Mouse (Mus musculus) intestine, embryonic 14.5 days (tissue): ENCODE measurements at regions not wholly inside any gene's neighbourhood (a gene's known extent, or its start where the extent isn't known, plus 50 kb on each side); places are given as distances from the start of the nearest gene placed in this dataset.

Experiments used
- ATAC-seq: fragments of 200-750 bp; cut with Nextera tagmentation; replicated peaks from 2 replicates; pipeline ENCODE4 v1.8.0; 2017; ENCODE audit warnings: low read depth, moderate number of reproducible peaks, moderate TSS enrichment, moderate library complexity; ENCODE audit not compliant: low FRiP score, low TSS enrichment
- DNase-seq: peaks from one replicate; pipeline ENCODE4 v3.0.0-alpha.2; 2018; ENCODE audit warnings: low spot score
- H3K27ac ChIP-seq: fragments of 300-500 bp; sonication (generic); 2 replicates; pipeline ENCODE4 v1.5.1; 2014; ENCODE audit warnings: low read depth, mild to moderate bottlenecking, control low read depth
- H3K27me3 ChIP-seq: fragments of 300-500 bp; sonication (generic); replicated peaks from 2 replicates; pipeline ENCODE4 v1.6.1; 2014; ENCODE audit warnings: low read length, control low read depth; ENCODE audit not compliant: control insufficient read depth, insufficient read depth
- H3K36me3 ChIP-seq: fragments of 300-500 bp; sonication (generic); 2 replicates; pipeline ENCODE4 v1.6.1; 2014; ENCODE audit warnings: low read length, control low read depth; ENCODE audit not compliant: control insufficient read depth, insufficient read depth
- H3K4me1 ChIP-seq: fragments of 300-500 bp; sonication (generic); replicated peaks from 2 replicates; pipeline ENCODE4 v1.6.1; 2014; ENCODE audit warnings: low read length, control low read depth, mixed read lengths; ENCODE audit not compliant: control insufficient read depth, insufficient read depth
- H3K4me2 ChIP-seq: fragments of 300-500 bp; sonication (generic); 2 replicates; pipeline ENCODE4 v1.6.1; 2014; ENCODE audit warnings: low read length
- H3K4me3 ChIP-seq: fragments of 300-500 bp; sonication (generic); 2 replicates; pipeline ENCODE4 v1.5.1; 2014; ENCODE audit warnings: low read depth, low read length, control low read depth, mixed read lengths
- H3K9ac ChIP-seq: fragments of 300-500 bp; sonication (generic); 2 replicates; pipeline ENCODE4 v1.6.1; 2014; ENCODE audit warnings: mild to moderate bottlenecking, low read length
- H3K9me3 ChIP-seq: fragments of 300-500 bp; sonication (generic); 2 replicates; pipeline ENCODE4 v1.6.1; 2016; ENCODE audit warnings: low read length, control low read depth; ENCODE audit not compliant: control insufficient read depth
- WGBS: fragments of 180-500 bp; shearing (Covaris S2); extraction: QIAGEN DNeasy Blood & Tissue Kit; methylation state at CpG from one replicate; pipeline ENCODE4 v1.1.7; 2014; 5-methylcytosine and 5-hydroxymethylcytosine counted together

- no peak overlapping the region for H3K27ac ChIP-seq
- no peaks in the 10 kb centered on the region for H3K4me1 ChIP-seq
- H3K4me2 ChIP-seq = no peak overlapping the region
- H3K36me3 ChIP-seq = no peaks in the 10 kb centered on the region
- 73% methylated on average over 1 of the region's 1 CpGs for WGBS
- no peak overlapping the region for H3K9ac ChIP-seq
- H3K9me3 ChIP-seq = no peaks in the 10 kb centered on the region
- no peaks in the 10 kb centered on the region for H3K27me3 ChIP-seq
- H3K4me3 ChIP-seq = no peak overlapping the region
- DNase-seq = no peak
- ATAC-seq = no peak
Observed at GRCm38 (mm10) chr3:52625125-52625524, 357.0 kb downstream of the Foxo1 start.

GRCm38 (mm10) chr3:52622530-52622929 is 354.4 kb downstream of the Foxo1 start:
- ATAC-seq = no peak
- no peak for DNase-seq
- H3K4me2 ChIP-seq = no peak overlapping the region
- H3K9me3 ChIP-seq = no peaks in the 10 kb centered on the region
- H3K36me3 ChIP-seq = no peaks in the 10 kb centered on the region
- H3K4me1 ChIP-seq = no peaks in the 10 kb centered on the region
- 90% methylated on average over 8 of the region's 8 CpGs for WGBS
- H3K27me3 ChIP-seq = no peaks in the 10 kb centered on the region
- H3K9ac ChIP-seq = no peak overlapping the region
- H3K27ac ChIP-seq = no peak overlapping the region
- H3K4me3 ChIP-seq = no peak overlapping the region

DNA sequence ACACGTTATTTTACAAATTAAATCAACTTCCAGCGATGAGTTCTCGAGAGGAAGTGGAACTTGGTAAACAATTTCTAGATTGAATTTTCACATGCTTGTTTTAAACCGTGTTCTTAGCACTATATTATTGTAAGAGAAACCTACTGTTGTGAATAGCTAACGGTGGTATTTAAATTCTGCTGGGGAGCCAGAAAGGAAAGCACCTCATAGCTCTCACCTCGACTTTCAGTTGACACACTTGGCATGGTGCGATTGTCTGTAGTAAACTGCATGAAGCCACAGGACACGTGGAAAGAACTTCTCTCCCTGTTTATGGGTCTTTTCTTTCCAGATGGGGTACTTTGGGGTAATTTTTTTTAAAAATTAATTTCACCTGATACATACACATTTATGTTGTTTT is 353.8 kb downstream of the Foxo1 start:
- H3K27ac ChIP-seq = no peak overlapping the region
- H3K4me2 ChIP-seq = no peak overlapping the region
- H3K9me3 ChIP-seq = no peaks in the 10 kb centered on the region
- no peak overlapping the region for H3K4me3 ChIP-seq
- ATAC-seq = no peak
- no peak for DNase-seq
- H3K27me3 ChIP-seq = no peaks in the 10 kb centered on the region
- no peaks in the 10 kb centered on the region for H3K36me3 ChIP-seq
- no peaks in the 10 kb centered on the region for H3K4me1 ChIP-seq
- WGBS = 67% methylated on average over 8 of the region's 8 CpGs
- no peak overlapping the region for H3K9ac ChIP-seq

- no peak overlapping the region for H3K4me3 ChIP-seq
- H3K27ac ChIP-seq = no peak overlapping the region
- no peaks in the 10 kb centered on the region for H3K36me3 ChIP-seq
- H3K9ac ChIP-seq = no peak overlapping the region
- no peak for DNase-seq
- H3K27me3 ChIP-seq = no peaks in the 10 kb centered on the region
- H3K9me3 ChIP-seq = no peaks in the 10 kb centered on the region
- H3K4me2 ChIP-seq = no peak overlapping the region
- ATAC-seq = no peak
- WGBS = 75% methylated on average over 2 of the region's 2 CpGs
- no peaks in the 10 kb centered on the region for H3K4me1 ChIP-seq
Observed at GRCm38 (mm10) chr3:52618925-52619224, 350.7 kb downstream of the Foxo1 start.

DNA sequence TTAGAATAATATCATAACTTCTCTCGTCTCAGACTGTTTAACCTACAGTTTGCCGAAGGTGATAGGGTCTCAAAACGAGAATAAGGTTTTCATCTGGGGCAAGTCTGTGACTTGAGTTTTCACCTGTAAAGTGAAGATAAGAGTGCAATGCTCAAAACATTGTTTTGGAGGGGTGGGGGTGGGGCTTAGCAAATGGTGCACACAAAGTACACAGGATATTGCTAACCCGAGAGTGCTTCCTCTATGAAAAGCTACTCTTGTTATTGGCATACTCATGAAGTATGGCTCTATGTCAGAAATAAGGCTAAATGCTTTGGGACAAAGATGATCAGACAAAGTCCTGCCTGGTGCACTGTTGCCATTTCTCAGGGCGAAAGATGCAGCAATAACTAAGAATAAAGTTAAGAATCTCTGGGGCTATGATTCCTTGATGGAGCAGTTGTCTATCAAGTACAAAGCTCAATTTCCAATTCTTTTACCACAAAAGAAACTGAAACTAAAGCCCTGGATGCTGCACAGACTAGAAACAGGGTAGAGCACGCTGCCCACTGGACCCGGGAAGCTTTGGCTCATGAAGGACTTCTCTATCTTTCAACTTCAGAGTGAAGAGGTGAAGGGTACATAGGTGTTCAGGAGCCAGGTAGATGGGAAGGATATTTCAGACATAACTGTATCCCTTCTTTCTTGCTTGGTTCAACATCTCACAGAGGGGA is 350.2 kb downstream of the Foxo1 start:
- Histone ChIP-seq H3K4me2 (no peak overlapping the region), H3K9ac (no peak overlapping the region), H3K9me3 (no peaks in the 10 kb centered on the region), H3K4me3 (no peak overlapping the region), H3K27me3 (no peaks in the 10 kb centered on the region), H3K36me3 (no peaks in the 10 kb centered on the region), H3K27ac (no peak overlapping the region), H3K4me1 (no peaks in the 10 kb centered on the region)
- ATAC-seq = no peak
- WGBS = 82% methylated on average over 7 of the region's 7 CpGs
- DNase-seq = no peak

GRCm38 (mm10) chr3:52617413-52618149 is 349.4 kb downstream of the Foxo1 start:
- H3K4me3 ChIP-seq = no peak overlapping the region
- no peaks in the 10 kb centered on the region for H3K36me3 ChIP-seq
- no peaks in the 10 kb centered on the region for H3K27me3 ChIP-seq
- ATAC-seq (no peak), DNase-seq (no peak)
- H3K4me1 ChIP-seq = no peaks in the 10 kb centered on the region
- H3K9ac ChIP-seq = no peak overlapping the region
- 52% methylated on average over 8 of the region's 8 CpGs for WGBS
- H3K9me3 ChIP-seq = no peaks in the 10 kb centered on the region
- no peak overlapping the region for H3K4me2 ChIP-seq
- no peak overlapping the region for H3K27ac ChIP-seq

DNA sequence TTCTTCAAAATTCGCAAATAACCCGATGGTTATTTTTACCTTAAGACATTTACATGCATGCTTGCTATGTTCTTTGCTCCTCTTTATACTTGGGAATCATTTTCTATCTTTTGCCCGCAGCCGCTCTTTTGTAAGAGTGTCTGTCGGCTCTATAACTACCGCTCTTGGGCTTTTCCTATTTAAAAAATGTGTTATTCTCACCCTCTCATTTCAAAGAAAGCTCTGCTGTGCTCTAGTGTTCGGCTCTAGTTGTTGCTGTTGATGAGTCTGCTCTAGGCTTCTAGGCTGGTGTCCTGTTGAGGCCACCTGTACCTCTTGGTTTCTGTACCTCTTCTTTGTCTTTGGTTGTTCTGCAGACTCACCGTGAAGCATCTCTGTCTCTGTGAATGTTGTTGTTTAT is 343.7 kb downstream of the Foxo1 start:
- no peak for ATAC-seq
- Histone ChIP-seq H3K36me3 (no peaks in the 10 kb centered on the region), H3K27ac (no peak overlapping the region), H3K9me3 (no peaks in the 10 kb centered on the region), H3K9ac (no peak overlapping the region), H3K4me2 (no peak overlapping the region), H3K27me3 (no peaks in the 10 kb centered on the region), H3K4me1 (no peaks in the 10 kb centered on the region), H3K4me3 (no peak overlapping the region)
- WGBS = 96% methylated on average over 8 of the region's 8 CpGs
- DNase-seq = no peak

- Histone ChIP-seq H3K4me2 (no peak overlapping the region), H3K27ac (no peak overlapping the region), H3K9me3 (no peaks in the 10 kb centered on the region), H3K36me3 (no peaks in the 10 kb centered on the region), H3K27me3 (no peaks in the 10 kb centered on the region), H3K4me1 (no peaks in the 10 kb centered on the region), H3K4me3 (no peak overlapping the region), H3K9ac (no peak overlapping the region)
- WGBS = 55% methylated on average over 3 of the region's 3 CpGs
- ATAC-seq (no peak), DNase-seq (no peak)
Observed at GRCm38 (mm10) chr3:52610466-52610865, 342.3 kb downstream of the Foxo1 start.

- Histone ChIP-seq H3K36me3 (no peaks in the 10 kb centered on the region), H3K27ac (no peak overlapping the region), H3K4me3 (no peak overlapping the region), H3K9me3 (no peaks in the 10 kb centered on the region), H3K4me2 (no peak overlapping the region), H3K27me3 (no peaks in the 10 kb centered on the region), H3K9ac (no peak overlapping the region), H3K4me1 (no peaks in the 10 kb centered on the region)
- ATAC-seq = no peak
- WGBS = 84% methylated on average over 5 of the region's 5 CpGs
- no peak for DNase-seq
Observed at GRCm38 (mm10) chr3:52608086-52608426, 339.9 kb downstream of the Foxo1 start.
